Mouse (Mus musculus) forebrain, postnatal 0 days (tissue): Measurements from ENCODE around the gene Grid2ip. TPM values are rescaled to one million over a fixed set of nuclear protein-coding genes. Genes with fewer than 3 reads are reported as not detected.

Source experiments
- ATAC-seq: fragments of 200-750 bp; cut with Nextera tagmentation; 2 replicates; pipeline ENCODE4 v1.8.0; 2017; ENCODE audit warnings: mild to moderate bottlenecking, moderate library complexity
- DNase-seq: peaks from one replicate; pipeline ENCODE4 v3.0.0-alpha.2; 2015
- H3K27ac ChIP-seq: fragments of 300-500 bp; sonication (generic); 2 replicates; pipeline ENCODE4 v1.5.1; 2014; ENCODE audit warnings: low read depth, mild to moderate bottlenecking, antibody characterized with exemption, low read length, moderate library complexity, mixed read lengths
- H3K27me3 ChIP-seq: fragments of 300-500 bp; sonication (generic); 2 replicates; pipeline ENCODE4 v1.6.1; 2014; ENCODE audit warnings: mild to moderate bottlenecking, low read length, mixed read lengths; ENCODE audit not compliant: insufficient read depth
- H3K36me3 ChIP-seq: fragments of 300-500 bp; sonication (generic); 2 replicates; pipeline ENCODE4 v1.6.1; 2014; ENCODE audit warnings: mild to moderate bottlenecking, moderate library complexity; ENCODE audit not compliant: insufficient read depth
- H3K4me1 ChIP-seq: fragments of 300-500 bp; sonication (generic); 2 replicates; pipeline ENCODE4 v1.6.1; 2014; ENCODE audit warnings: antibody characterized with exemption; ENCODE audit not compliant: insufficient read depth
- H3K4me2 ChIP-seq: fragments of 300-500 bp; sonication (generic); 2 replicates; pipeline ENCODE4 v1.6.1; 2014; ENCODE audit warnings: low read depth, mild to moderate bottlenecking, moderate library complexity
- H3K4me3 ChIP-seq: fragments of 300-500 bp; sonication (generic); 2 replicates; pipeline ENCODE4 v1.5.1; 2014; ENCODE audit warnings: low read depth, low read length, mixed read lengths
- H3K9ac ChIP-seq: fragments of 300-500 bp; sonication (generic); 2 replicates; pipeline ENCODE4 v1.6.1; 2014; ENCODE audit warnings: mild to moderate bottlenecking
- H3K9me3 ChIP-seq: fragments of 300-500 bp; sonication (generic); 2 replicates; pipeline ENCODE4 v1.6.1; 2016; ENCODE audit warnings: low read length
- CTCF ChIP-seq: sonication (generic); IDR thresholded peaks from 2 replicates; pipeline ENCODE4 v1.5.1; 2016; ENCODE audit warnings: antibody characterized with exemption, control low read depth, low read depth
- WGBS: fragments of 180-500 bp; shearing (Covaris S2); extraction: QIAGEN DNeasy Blood & Tissue Kit; methylation state at CpG from one replicate; pipeline ENCODE4 v1.1.7; 2014; 5-methylcytosine and 5-hydroxymethylcytosine counted together
- polyA plus RNA-seq: library from polyadenylated mRNA; unstranded; fragments of >200 nt; fragmentation: Nextera tagmentation; extraction: Ambion mirVana; gene quantifications from 2 replicates; pipeline ENCODE4 v1.2.1, GENCODE M21; 2015
- total RNA-seq: library from RNA; depleted of rRNA; stranded (reverse); fragments of >200 nt; gene quantifications from 2 replicates; pipeline ENCODE4 v1.2.3, GENCODE M21; 2014

Gene Grid2ip
- total and polyA plus RNA-seq, 2 experiments from 2014 or later: 0.88 to 1.8 TPM

DNA sequence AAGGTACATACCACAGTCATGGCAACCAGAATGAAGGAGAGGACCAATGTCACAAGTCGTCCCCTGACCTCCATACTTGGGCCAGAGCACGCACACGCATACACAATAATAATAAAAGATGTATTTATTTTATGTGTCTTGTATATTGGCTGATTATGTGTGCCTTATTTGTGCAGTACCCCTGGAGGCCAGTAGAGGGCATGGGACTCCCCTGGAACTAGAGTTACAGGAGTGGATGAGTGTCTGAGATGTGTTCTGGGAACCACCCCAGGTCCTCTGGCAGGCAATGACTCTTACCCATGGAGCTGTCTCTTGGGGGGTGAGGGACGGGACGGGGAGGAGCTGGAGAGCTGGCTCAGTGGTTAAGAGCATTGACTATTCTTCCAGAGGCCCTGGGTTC is 2.9 kb downstream of the Grid2ip start:
- TF ChIP-seq CTCF: peak; percentile 63
- Histone ChIP-seq H3K27ac (no peak overlapping the region), H3K4me1 (0 out of 2 replicates have a peak, but pooled peaks cover 3% of the 10 kb centered on the region), H3K36me3 (no peaks in the 10 kb centered on the region), H3K27me3 (peaks cover 3% of the 10 kb centered on the region; the same call in 1 of the 2 replicates), H3K4me2 (no peak overlapping the region), H3K4me3 (no peak overlapping the region), H3K9ac (no peak overlapping the region), H3K9me3 (no peaks in the 10 kb centered on the region)
- no peak for ATAC-seq
- no peak for DNase-seq
- 59% methylated on average over 5 of the region's 5 CpGs for WGBS

DNA sequence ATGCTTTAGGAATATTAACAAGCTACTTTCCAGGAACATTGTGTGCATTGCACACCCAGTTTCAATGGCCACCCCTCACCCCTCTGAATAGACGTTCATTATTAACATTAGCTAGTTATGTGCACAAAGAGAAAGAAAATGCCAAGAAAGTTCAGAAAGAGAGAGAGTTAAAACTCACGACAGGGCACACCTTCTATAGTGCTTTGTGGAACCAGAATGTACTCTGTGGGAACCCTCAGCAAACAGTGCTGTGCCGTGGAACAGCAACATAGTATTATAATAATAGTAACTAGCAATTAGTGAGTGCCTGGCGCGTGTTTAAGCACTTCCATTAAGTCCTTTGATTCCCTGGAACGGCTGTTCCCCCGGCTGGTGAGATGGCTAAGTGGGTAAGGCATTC is 4.3 kb downstream of the Grid2ip start:
- ATAC-seq: peak; percentile 48
- Histone ChIP-seq H3K27me3 (peaks cover 3% of the 10 kb centered on the region; the same call in 1 of the 2 replicates), H3K4me3 (no peak overlapping the region), H3K9me3 (no peaks in the 10 kb centered on the region), H3K27ac (no peak overlapping the region), H3K4me2 (no peak overlapping the region), H3K36me3 (no peaks in the 10 kb centered on the region), H3K9ac (no peak overlapping the region), H3K4me1 (0 out of 2 replicates have a peak, but pooled peaks cover 3% of the 10 kb centered on the region)
- TF ChIP-seq CTCF: no peak
- peak; percentile 20 for DNase-seq
- WGBS: 12% methylated on average over 7 of the region's 7 CpGs

DNA sequence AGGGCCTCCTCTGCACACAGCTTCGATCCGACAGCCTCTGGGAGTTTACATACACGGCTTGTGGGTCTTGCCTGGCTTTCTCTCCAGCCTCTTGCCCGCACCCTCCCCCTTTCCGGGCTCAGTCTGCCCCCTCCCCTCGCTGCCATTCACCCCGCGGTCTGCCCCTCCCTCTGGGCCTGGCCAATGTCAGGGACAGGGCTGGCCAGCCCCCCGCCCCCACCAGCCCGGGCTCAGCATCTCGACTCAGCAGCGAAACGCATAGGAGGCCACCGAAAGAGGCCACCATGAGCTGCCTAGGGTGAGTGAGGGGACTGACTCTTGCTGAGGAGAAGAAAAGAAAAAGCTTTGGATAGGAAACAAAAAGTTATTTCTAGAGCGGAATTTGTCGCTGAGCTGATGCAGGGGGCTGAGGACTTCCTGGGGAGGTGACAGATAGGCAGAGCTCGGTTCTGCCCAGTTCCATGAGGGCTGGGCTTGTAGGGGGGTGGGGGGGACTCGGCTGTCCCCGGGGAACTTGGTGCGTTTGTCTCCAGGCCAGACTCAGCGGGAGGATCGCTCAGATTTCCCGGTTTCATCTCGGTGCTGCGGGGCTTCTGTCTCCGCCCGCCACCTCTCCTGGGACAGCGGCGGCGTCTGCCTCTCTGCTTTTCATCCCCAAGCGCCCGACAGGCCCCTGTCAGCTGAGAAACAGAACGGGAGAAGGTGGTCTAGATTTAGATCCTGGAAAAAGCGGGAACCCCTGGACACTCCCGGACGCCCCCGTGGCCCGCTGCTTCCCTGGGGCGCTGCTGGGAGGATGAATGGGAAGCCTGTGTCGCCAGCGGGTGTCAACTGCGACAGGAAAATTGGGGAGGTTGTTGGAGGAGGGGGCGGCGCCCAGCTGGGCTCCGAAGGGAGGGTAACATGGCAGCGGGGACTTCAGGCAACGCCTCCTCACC is 6.8 kb downstream of the Grid2ip start:
- Histone ChIP-seq H3K4me2 (peak overlapping the region; percentile 86), H3K9ac (peak overlapping the region; percentile 50), H3K9me3 (no peaks in the 10 kb centered on the region), H3K27ac (peak overlapping the region; percentile 29; the same call in 1 of the 2 replicates), H3K27me3 (peaks cover 2% of the 10 kb centered on the region; the same call in 1 of the 2 replicates), H3K36me3 (no peaks in the 10 kb centered on the region), H3K4me1 (0 out of 2 replicates have a peak, but pooled peaks cover 3% of the 10 kb centered on the region), H3K4me3 (peak overlapping the region; percentile 47)
- DNase-seq: peak; percentile 56
- WGBS: under 1% methylated on average over 46 of the region's 47 CpGs
- ATAC-seq: peak; percentile 72
- no peak for TF ChIP-seq CTCF

DNA sequence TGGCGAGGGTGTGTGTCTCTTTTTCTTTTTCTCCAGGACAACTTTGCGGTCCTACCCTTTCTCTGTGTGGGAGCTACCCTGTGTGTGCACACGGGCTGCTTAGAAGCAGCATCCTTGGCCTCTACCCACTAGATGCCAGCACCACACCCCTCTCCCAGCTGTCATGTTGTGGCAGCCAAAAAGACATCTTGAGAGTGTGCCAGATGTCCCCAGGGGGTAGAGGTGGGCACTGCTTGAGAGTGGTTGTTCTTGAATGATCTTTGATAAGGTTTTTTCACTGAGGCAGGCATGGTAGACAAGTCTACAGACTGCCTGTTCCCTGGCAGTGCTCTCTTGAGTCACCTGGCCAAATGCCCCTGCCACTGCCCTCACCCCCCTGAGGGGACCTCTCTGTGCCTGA is 10.8 kb downstream of the Grid2ip start:
- ATAC-seq (no peak), DNase-seq (peak; percentile 25)
- no peak overlapping the region for H3K9ac ChIP-seq
- H3K27me3 ChIP-seq: peaks cover 28% of the 10 kb centered on the region
- H3K9me3 ChIP-seq: no peaks in the 10 kb centered on the region
- no peak overlapping the region for H3K27ac ChIP-seq
- peaks cover 10% of the 10 kb centered on the region for H3K4me1 ChIP-seq
- no peak for TF ChIP-seq CTCF
- no peaks in the 10 kb centered on the region for H3K36me3 ChIP-seq
- WGBS: 59% methylated on average over 3 of the region's 3 CpGs
- H3K4me2 ChIP-seq: no peak overlapping the region
- H3K4me3 ChIP-seq: no peak overlapping the region

DNA sequence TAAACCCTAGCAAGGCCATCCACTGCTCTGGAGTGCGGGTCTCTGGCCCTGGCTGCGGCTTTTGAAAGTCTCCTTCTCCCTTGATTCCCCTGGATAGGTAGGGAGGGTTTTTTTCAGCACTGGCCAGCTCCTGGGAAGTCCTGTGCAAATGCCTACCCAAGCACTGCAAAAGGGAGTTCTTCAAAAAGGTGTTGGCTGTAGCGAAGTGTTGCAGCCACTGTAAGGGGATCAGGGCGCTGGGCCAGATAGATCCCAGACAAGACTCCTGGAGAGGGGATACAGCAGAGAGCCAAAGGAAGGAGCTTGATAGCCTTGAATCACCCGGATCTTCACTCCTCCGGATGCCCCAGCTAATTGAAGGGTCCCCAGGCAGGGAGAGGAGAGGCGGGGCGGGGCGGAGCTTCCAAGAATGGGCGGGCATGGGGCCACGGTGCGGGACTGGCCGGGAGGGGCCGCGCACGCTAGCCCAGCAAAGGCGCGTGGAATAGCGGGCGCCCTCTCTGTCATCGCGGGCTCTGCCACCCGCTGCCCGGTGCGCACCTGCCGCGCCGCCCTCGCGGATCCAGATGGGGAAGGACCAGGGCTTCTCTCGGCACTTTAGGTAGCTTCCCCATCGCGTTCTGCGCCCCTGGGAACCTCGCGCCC is 12.6 kb downstream of the Grid2ip start:
- peak overlapping the region; percentile 37 for H3K9ac ChIP-seq
- H3K36me3 ChIP-seq: no peaks in the 10 kb centered on the region
- H3K27me3 ChIP-seq: peaks cover 46% of the 10 kb centered on the region
- DNase-seq: peak; percentile 14
- peak; percentile 34; the same call in 1 of the 2 replicates for ATAC-seq
- no peak overlapping the region; the same call in 1 of the 2 replicates for H3K27ac ChIP-seq
- no peak for TF ChIP-seq CTCF
- 2% methylated on average over 31 of the region's 36 CpGs for WGBS
- peak overlapping the region; percentile 61 for H3K4me2 ChIP-seq
- peak overlapping the region; percentile 37 for H3K4me3 ChIP-seq
- H3K9me3 ChIP-seq: no peaks in the 10 kb centered on the region
- H3K4me1 ChIP-seq: peaks cover 7% of the 10 kb centered on the region

DNA sequence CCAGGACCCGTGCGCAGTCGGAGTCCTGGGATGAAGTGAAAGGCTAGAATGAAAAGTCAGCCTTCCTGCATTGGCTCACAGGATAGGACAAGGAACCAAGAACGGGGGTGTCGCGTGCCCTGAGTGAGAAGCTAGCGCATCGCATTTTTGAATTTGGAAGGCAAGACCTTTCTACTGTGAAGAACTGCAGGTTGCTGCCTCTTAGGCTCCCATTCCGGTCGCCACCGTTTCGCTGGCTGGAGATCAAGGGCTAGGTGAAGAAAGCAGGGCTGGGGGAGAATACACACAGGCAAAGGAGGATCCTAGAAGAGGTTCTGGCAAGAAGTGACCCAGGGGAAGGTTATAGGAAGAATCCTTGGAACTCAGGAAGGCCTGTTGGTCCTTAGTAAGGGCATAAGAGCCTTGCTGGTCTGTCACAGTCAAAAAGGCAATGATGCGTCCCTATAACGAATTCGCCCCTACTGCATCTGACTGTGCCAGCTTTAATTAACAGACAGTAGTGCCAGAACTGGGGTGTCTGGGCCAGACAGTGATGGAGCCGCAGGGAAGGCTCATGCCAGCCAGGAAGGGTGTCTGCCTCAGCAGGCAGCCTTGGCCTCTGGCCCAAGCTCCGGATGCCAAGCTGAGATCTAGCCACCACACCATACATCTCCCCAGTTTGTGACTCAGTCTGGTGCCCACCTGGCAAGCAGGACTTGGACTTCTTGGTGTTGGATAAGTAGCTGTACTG is 13.4 kb downstream of the Grid2ip start:
- peak overlapping the region; percentile 37 for H3K4me3 ChIP-seq
- ATAC-seq (peak; percentile 66), DNase-seq (peak; percentile 67)
- no peaks in the 10 kb centered on the region for H3K9me3 ChIP-seq
- H3K36me3 ChIP-seq: no peaks in the 10 kb centered on the region
- 14% methylated on average over 17 of the region's 17 CpGs for WGBS
- peaks cover 7% of the 10 kb centered on the region for H3K4me1 ChIP-seq
- H3K27me3 ChIP-seq: peaks cover 50% of the 10 kb centered on the region
- peak overlapping the region; percentile 37; the same call in 1 of the 2 replicates for H3K9ac ChIP-seq
- peak overlapping the region; percentile 61 for H3K4me2 ChIP-seq
- TF ChIP-seq CTCF: no peak
- no peak overlapping the region for H3K27ac ChIP-seq
